Mouse (Mus musculus): Measurements from ENCODE around the gene Orc6. TPM values are rescaled to one million over a fixed set of nuclear protein-coding genes. Genes with fewer than 3 reads are reported as not detected.

The Orc6 gene
- total RNA-seq (2021), result 10 to 100 TPM; 27.8 to 30.3 TPM

GRCm38 (mm10) chr8:85299434-85300077 lies at the start of gene Orc6, which contains the start of gene Vps35:
Gene Orc6, plus strand, starts transcription at chr8:85299632.
Gene Vps35, minus strand, starts transcription at chr8:85299802.
- DNase-seq (ENCODE audit: low spot score in 2 of 2), result peak; percentile 94 to 95
- intact Hi-C loops (cut with DNase I), result loop anchor here (10.0 kb wide), 1 partner anchor 225 kb away; the partner anchor contains the start of gene Dhps

- intact Hi-C loops (cut with DNase I), result no loop called here
Measured at GRCm38 (mm10) chr8:85286846-85287245, 12.6 kb upstream of the Orc6 start.

GRCm38 (mm10) chr8:85298600-85299433 lies 615 bp upstream of the Orc6 start:
- intact Hi-C loops (cut with DNase I), result loop anchor here (10.0 kb wide), 1 partner anchor 224 kb away; the partner anchor contains the start of gene Dhps
- DNase-seq (ENCODE audit: low spot score in 2 of 2), result peak; percentile 7 to 17

More at GRCm38 (mm10) chr8:85286846-85287245, 12.6 kb upstream of the Orc6 start:
- no peak for DNase-seq (ENCODE audit: low spot score in 2 of 2)

GRCm38 (mm10) chr8:85301941-85302340 lies 2.5 kb downstream of the Orc6 start:
- intact Hi-C loops (cut with DNase I), result no loop called here
- no peak for DNase-seq (ENCODE audit: low spot score in 2 of 2)

GRCm38 (mm10) chr8:85302931-85303330 lies 3.5 kb downstream of the Orc6 start:
- DNase-seq (ENCODE audit: low spot score in 2 of 2), result no peak
- intact Hi-C loops (cut with DNase I), result no loop called here

- intact Hi-C loops (cut with DNase I), result no loop called here
- peak in 1 of 2 experiments; percentile 4 for DNase-seq (ENCODE audit: low spot score in 2 of 2)
Measured at GRCm38 (mm10) chr8:85303531-85303930, 4.1 kb downstream of the Orc6 start.

- DNase-seq (ENCODE audit: low spot score in 2 of 2), result no peak
- intact Hi-C loops (cut with DNase I), result no loop called here
Measured at GRCm38 (mm10) chr8:85308564-85308963, 9.1 kb downstream of the Orc6 start.

GRCm38 (mm10) chr8:85311743-85312142 lies 12.3 kb downstream of the Orc6 start:
- no peak for DNase-seq (ENCODE audit: low spot score in 2 of 2)
- intact Hi-C loops (cut with DNase I), result loop anchor here (5.0 kb wide), 1 partner anchor 96 kb away; no protein-coding TSS in a partner anchor

GRCm38 (mm10) chr8:85313036-85313435 lies 13.6 kb downstream of the Orc6 start:
- intact Hi-C loops (cut with DNase I), result loop anchor here (5.0 kb wide), 1 partner anchor 94 kb away; no protein-coding TSS in a partner anchor

GRCm38 (mm10) chr8:85318534-85318933 lies 19.1 kb downstream of the Orc6 start:
- no peak for DNase-seq (ENCODE audit: low spot score in 2 of 2)
- intact Hi-C loops (cut with DNase I), result no loop called here

More at GRCm38 (mm10) chr8:85313036-85313435, 13.6 kb downstream of the Orc6 start:
- DNase-seq (ENCODE audit: low spot score in 2 of 2), result no peak

- intact Hi-C loops (cut with DNase I), result no loop called here
- no peak for DNase-seq (ENCODE audit: low spot score in 2 of 2)
Measured at GRCm38 (mm10) chr8:85321981-85322380, 22.5 kb downstream of the Orc6 start.

GRCm38 (mm10) chr8:85323084-85323483 lies 23.7 kb downstream of the Orc6 start:
- intact Hi-C loops (cut with DNase I), result no loop called here
- no peak for DNase-seq (ENCODE audit: low spot score in 2 of 2)

GRCm38 (mm10) chr8:85327036-85327435 lies 27.6 kb downstream of the Orc6 start:
- intact Hi-C loops (cut with DNase I), result no loop called here
- DNase-seq (ENCODE audit: low spot score in 2 of 2), result no peak

GRCm38 (mm10) chr8:85329506-85329905 lies 30.1 kb downstream of the Orc6 start:
- DNase-seq (ENCODE audit: low spot score in 2 of 2), result no peak
- intact Hi-C loops (cut with DNase I), result no loop called here

GRCm38 (mm10) chr8:85335105-85335504 lies 35.7 kb downstream of the Orc6 start:
- intact Hi-C loops (cut with DNase I), result no loop called here

GRCm38 (mm10) chr8:85336211-85336933 lies 36.9 kb downstream of the Orc6 start:
- intact Hi-C loops (cut with DNase I), result no loop called here
- no peak for DNase-seq (ENCODE audit: low spot score in 2 of 2)

More at GRCm38 (mm10) chr8:85335105-85335504, 35.7 kb downstream of the Orc6 start:
- no peak for DNase-seq (ENCODE audit: low spot score in 2 of 2)

GRCm38 (mm10) chr8:85337681-85338080 lies 38.2 kb downstream of the Orc6 start:
- intact Hi-C loops (cut with DNase I), result no loop called here
- no peak for DNase-seq (ENCODE audit: low spot score in 2 of 2)

- intact Hi-C loops (cut with DNase I), result no loop called here
- DNase-seq (ENCODE audit: low spot score in 2 of 2), result no peak
Measured at GRCm38 (mm10) chr8:85339871-85340573, 40.6 kb downstream of the Orc6 start.

GRCm38 (mm10) chr8:85353287-85353686 lies 53.9 kb downstream of the Orc6 start:
- intact Hi-C loops (cut with DNase I), result no loop called here
- DNase-seq (ENCODE audit: low spot score in 2 of 2), result no peak
